Mouse (Mus musculus): ENCODE measurements around the gene Aifm3.
"Not testable (repeated sequence)": the region's sequence is repeated elsewhere in the genome, so short reads cannot be mapped to it uniquely, and the experiment has no call there.

Gene Aifm3

DNA sequence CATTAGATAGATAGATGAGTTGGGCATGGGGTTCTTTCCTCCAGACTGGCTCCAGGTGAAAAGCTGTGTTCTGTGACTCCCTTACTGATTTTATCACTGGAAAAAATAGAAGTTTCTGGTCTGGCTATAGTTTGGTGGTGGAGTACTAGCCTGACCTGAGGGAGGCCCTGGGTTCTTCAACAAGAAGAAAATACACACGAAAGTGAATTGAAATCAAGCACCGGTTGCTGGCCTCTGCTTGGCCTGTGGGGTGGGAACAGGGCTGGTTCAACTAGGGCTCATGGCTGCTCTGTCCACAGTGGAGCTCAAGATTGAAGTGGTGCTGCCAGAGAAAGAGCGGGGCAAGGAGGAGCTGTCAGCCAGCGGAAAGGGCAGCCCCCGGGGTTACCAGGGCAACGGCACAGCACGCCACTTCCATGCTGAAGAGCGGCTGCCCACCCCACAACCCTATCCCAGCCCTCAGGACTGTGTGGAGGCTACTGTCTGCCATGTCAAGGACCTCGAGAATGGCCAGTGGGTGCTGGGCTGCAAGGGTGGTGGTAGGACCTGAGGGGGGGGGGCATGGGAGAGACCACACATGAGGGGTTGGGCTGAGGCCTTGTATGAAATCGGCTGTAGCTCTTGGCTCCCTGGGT is 10.0 kb downstream of the Aifm3 start:
- no peak for DNase-seq (ENCODE audit: low spot score in 2 of 2)

GRCm38 (mm10) chr16:17502681-17503080 is 13.3 kb downstream of the Aifm3 start:
- DNase-seq (ENCODE audit: low spot score in 2 of 2) = no peak

GRCm38 (mm10) chr16:17507018-17507552 is 17.7 kb downstream of the Aifm3 start:
- no peak for DNase-seq (ENCODE audit: low spot score in 2 of 2)

GRCm38 (mm10) chr16:17508031-17508430 is 18.6 kb downstream of the Aifm3 start:
- DNase-seq (ENCODE audit: low spot score in 2 of 2) = not testable (repeated sequence)

DNA sequence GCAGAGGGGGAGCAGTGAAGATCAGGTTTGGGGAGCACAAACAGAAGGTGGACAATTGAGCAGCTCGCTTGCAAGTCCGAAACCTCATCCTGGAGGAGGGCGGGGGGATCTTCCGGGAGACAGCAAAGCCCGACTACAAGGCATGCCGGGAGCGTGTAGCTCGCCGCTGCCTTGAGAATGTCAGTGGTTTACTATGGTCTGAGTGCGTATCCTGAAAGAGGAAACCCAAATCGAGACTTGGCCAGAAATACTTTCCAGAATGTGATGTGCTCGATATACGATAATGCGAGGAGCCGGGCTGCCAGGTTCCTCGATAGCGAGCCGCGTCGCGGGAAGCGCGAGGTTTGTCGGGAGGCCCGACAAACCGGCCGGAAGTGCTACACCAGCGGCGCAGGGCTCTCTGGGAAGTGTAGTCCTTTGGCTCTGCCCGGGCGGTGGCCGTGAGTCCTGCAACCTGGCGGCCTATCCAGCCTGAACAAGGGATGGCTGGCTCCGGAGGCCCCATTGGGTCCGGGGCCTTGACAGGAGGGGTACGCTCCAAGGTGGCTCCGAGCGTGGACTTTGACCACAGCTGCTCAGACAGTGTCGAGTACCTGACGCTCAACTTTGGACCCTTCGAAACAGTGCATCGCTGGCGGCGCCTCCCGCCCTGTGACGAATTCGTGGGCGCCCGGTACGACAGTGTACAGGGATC is 19.3 kb downstream of the Aifm3 start, which contains the start of gene Lztr1:
TSS of gene Lztr1 (plus strand) at position 143 of the 694 bp plus-strand sequence.
- DNase-seq (ENCODE audit: low spot score in 2 of 2) = peak; percentile 80 to 84

DNA sequence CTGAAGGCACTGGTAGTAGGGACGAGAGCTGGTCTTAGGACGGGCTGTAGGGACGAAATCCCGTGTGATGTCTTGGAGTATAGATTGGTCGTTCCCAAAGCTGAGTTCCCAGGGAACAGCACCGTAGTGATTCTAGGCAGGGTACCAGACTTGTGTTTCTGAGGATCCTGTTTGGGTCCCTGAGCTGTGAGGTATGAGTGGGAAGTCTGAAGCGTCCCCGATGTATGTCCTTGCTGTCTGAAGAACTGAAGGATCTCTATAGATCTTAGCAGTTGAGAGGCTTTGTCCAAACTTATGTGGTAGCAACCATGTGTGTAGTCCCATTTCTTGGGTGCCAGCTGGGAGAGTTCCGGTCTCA is 19.8 kb downstream of the Aifm3 start:
- DNase-seq (ENCODE audit: low spot score in 2 of 2) = no peak

DNA sequence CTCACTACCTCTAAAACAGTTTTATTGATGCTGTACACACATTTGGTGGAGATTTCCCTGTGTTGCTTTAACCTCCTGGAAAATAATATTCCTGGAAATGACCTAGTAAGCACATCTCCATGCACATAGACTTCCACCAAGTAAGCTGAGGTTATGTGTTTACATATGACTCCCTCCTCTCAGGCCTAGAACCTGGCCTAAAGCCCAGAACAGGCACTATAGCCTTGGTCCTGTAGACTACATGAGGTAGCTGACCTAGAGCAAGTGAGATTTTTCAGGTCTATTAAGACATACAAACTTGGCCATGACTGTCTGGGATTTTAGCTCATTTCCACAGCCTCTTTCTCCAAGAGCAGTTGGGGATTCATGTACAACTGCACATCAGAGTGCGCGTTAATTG is 20.7 kb downstream of the Aifm3 start:
- DNase-seq (ENCODE audit: low spot score in 2 of 2) = no peak

DNA sequence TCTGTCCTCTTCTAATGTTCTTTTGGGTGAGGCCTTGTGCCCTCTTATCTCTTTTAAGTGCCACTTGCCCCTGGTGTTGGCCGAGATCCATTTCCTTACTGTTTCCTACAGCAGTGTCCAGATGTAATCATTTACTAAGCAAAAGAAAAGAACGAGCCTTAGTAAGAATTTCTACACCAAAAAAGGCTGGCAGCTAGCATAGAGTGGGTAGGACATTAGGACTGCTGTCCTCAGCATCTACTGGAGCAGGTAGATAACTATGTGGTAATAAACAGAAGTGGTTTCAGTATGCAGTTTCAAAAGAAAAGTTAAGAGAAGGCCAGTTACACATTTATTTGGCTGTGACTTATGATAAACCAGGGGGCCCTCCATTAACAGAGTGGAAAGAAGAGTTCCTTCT is 21.3 kb downstream of the Aifm3 start:
- DNase-seq (ENCODE audit: low spot score in 2 of 2) = no peak

DNA sequence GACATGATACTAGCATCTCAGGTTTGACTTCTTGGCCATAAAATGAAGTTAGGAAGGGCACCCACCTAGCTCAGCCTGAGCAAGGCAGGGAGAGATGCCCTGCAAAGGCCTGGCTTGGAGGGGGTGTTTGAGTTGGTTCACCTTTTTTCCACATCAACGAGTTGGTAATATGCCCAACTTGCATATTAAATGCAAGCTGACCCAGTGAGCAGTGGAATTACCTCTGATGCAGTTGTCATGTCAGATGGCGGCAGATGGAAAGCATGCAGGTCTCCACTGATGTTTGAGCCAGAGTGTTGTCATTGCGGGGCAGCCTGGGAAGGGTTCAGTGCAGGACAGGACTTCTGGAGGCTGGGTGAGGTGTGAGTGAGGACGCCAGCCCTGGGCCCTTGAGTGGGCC is 22.0 kb downstream of the Aifm3 start:
- DNase-seq (ENCODE audit: low spot score in 2 of 2) = no peak

DNA sequence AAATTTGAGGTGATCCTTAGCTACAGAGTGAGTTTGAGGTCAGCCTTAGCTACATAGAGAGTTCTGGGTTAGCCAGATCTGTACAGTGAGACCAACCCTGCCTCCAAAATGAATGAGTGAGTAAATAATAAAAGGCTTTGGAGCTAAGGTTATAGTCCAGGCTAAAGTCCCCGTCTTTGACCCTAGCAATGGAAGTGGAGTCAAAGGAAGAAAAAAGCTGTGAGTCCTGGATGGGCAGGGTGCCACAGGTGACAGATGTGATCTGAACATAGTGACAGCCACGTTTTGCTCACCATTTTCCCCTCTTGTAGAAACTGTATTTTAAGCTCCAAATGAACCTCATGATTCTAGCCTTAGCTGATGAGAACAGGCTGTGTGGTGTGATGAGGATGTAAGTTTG is 29.5 kb downstream of the Aifm3 start:
- no peak for DNase-seq (ENCODE audit: low spot score in 2 of 2)

GRCm38 (mm10) chr16:17524156-17524555 is 34.7 kb downstream of the Aifm3 start:
- no peak for DNase-seq (ENCODE audit: low spot score in 2 of 2)

- DNase-seq (ENCODE audit: low spot score in 2 of 2) = no peak
Measured at GRCm38 (mm10) chr16:17525524-17525923, 36.1 kb downstream of the Aifm3 start.

DNA sequence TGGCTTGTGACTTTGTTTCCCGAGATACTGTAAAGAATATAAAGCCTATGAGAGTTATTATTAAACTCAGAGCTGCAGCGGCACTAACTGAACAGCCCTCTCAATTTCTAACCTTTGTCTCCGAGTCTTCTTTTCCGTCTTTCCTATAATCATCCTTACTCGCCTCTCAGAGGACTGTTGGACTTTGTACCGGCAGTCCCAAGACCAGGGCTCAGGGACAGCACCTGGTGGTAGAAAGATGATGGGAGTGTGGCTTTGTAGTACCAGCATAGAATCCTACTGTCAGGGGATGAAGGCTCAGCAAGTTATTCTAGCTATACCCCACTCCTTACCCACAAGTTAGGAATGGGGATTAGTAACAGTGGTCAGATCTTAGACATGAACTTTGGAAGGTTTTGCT is 36.8 kb downstream of the Aifm3 start:
- DNase-seq (ENCODE audit: low spot score in 2 of 2) = no peak

- DNase-seq (ENCODE audit: low spot score in 2 of 2) = no peak
Measured at GRCm38 (mm10) chr16:17527606-17528005, 38.2 kb downstream of the Aifm3 start.

- no peak for DNase-seq (ENCODE audit: low spot score in 2 of 2)
Measured at GRCm38 (mm10) chr16:17528276-17528675, 38.9 kb downstream of the Aifm3 start.

DNA sequence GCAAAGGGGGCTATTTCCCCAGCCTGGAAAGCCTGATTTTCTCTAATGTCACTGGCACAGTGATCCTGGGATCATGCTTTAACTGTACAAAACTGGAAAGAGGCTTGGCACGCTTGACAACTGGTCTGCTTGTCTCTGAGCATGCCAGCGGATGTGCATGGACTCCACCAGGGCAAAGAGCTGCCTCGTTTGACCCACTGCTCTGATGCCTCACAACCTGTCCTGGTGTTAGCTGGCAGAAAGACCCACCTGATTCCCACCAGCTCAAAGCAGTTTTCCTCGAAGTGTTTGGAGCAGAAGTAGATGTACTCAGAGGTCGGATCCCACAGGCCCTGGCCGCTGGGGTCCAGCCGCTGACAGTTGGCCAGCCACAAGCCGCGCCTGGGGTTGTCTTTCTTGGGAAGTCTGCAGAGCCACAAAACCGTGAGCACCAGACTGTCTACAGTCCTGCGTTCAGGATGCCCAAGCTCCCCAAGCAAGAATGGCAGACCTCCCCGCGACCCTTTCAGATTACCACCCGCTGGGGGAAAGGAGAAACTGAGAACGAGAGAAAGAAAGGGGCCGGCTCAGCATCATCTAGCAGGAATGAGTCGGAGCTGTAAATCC is 40.7 kb downstream of the Aifm3 start:
- DNase-seq (ENCODE audit: low spot score in 2 of 2) = no peak

- DNase-seq (ENCODE audit: low spot score in 2 of 2) = peak; percentile 89 to 92
Measured at GRCm38 (mm10) chr16:17530640-17531288, 41.4 kb downstream of the Aifm3 start, which contains the start of gene Thap7. TSS of gene Thap7 (minus strand) at chr16:17531136.

- no peak for DNase-seq (ENCODE audit: low spot score in 2 of 2)
Measured at GRCm38 (mm10) chr16:17532271-17532670, 42.9 kb downstream of the Aifm3 start.

GRCm38 (mm10) chr16:17532676-17533329 is 43.4 kb downstream of the Aifm3 start:
- no peak for DNase-seq (ENCODE audit: low spot score in 2 of 2)

- DNase-seq (ENCODE audit: low spot score in 2 of 2) = no peak
Measured at GRCm38 (mm10) chr16:17536584-17536983, 47.2 kb downstream of the Aifm3 start.

GRCm38 (mm10) chr16:17542632-17543031 is 53.2 kb downstream of the Aifm3 start:
- DNase-seq (ENCODE audit: low spot score in 2 of 2) = no peak

GRCm38 (mm10) chr16:17552837-17553236 is 63.4 kb downstream of the Aifm3 start:
- DNase-seq (ENCODE audit: low spot score in 2 of 2) = no peak
